Mouse (Mus musculus) midbrain, embryonic 16.5 days (tissue): ENCODE results near the gene Lrrc3b. TPM values are rescaled to one million over a fixed set of nuclear protein-coding genes. Genes with fewer than 3 reads are reported as not detected.

ENCODE experiments used
- ATAC-seq: fragments of 200-750 bp; cut with Nextera tagmentation; 2 replicates; pipeline ENCODE4 v1.8.0; 2017; ENCODE audit warnings: moderate TSS enrichment
- H3K27ac ChIP-seq: fragments of 300-500 bp; sonication (generic); 2 replicates; pipeline ENCODE4 v1.5.1; 2014; ENCODE audit warnings: mild to moderate bottlenecking, low read length, mixed read lengths
- H3K27me3 ChIP-seq: fragments of 300-500 bp; sonication (generic); 2 replicates; pipeline ENCODE4 v1.6.1; 2014; ENCODE audit warnings: low read depth, low read length, mixed read lengths; ENCODE audit not compliant: control insufficient read depth, insufficient read depth
- H3K36me3 ChIP-seq: fragments of 300-500 bp; sonication (generic); 2 replicates; pipeline ENCODE4 v1.6.1; 2014; ENCODE audit warnings: mild to moderate bottlenecking, low read length, moderate library complexity, mixed read lengths; ENCODE audit not compliant: control insufficient read depth, insufficient read depth
- H3K4me1 ChIP-seq: fragments of 300-500 bp; sonication (generic); 2 replicates; pipeline ENCODE4 v1.6.1; 2014; ENCODE audit warnings: mild to moderate bottlenecking, low read length, mixed read lengths; ENCODE audit not compliant: control insufficient read depth, insufficient read depth
- H3K4me2 ChIP-seq: fragments of 300-500 bp; sonication (generic); 2 replicates; pipeline ENCODE4 v1.6.1; 2014; ENCODE audit warnings: mild to moderate bottlenecking, low read length, mixed read lengths
- H3K4me3 ChIP-seq: fragments of 300-500 bp; sonication (generic); 2 replicates; pipeline ENCODE4 v1.5.1; 2014; ENCODE audit warnings: low read depth, mild to moderate bottlenecking, low read length, moderate library complexity, mixed read lengths
- H3K9ac ChIP-seq: fragments of 300-500 bp; sonication (generic); 2 replicates; pipeline ENCODE4 v1.6.1; 2014; ENCODE audit warnings: low read depth, low read length, mixed read lengths
- H3K9me3 ChIP-seq: fragments of 300-500 bp; sonication (generic); replicated peaks from 2 replicates; pipeline ENCODE4 v1.6.1; 2014; ENCODE audit warnings: mild to moderate bottlenecking, low read length, mixed read lengths; ENCODE audit not compliant: control insufficient read depth, poor library complexity, severe bottlenecking
- WGBS: fragments of 180-500 bp; shearing (Covaris S2); extraction: QIAGEN DNeasy Blood & Tissue Kit; methylation state at CpG from one replicate; pipeline ENCODE4 v1.1.7; 2014; 5-methylcytosine and 5-hydroxymethylcytosine counted together
- polyA plus RNA-seq: library from polyadenylated mRNA; unstranded; fragments of >200 nt; fragmentation: Nextera tagmentation; extraction: Ambion mirVana; gene quantifications from 2 replicates; pipeline ENCODE4 v1.2.1, GENCODE M21; 2015

The Lrrc3b gene
- polyA plus RNA-seq, 1 experiment from 2014 or later, result 30.2 TPM

- Histone ChIP-seq H3K9ac (no peak overlapping the region), H3K27me3 (no peaks in the 10 kb centered on the region), H3K9me3 (no peaks in the 10 kb centered on the region), H3K27ac (no peak overlapping the region), H3K36me3 (no peaks in the 10 kb centered on the region), H3K4me1 (no peaks in the 10 kb centered on the region), H3K4me2 (no peak overlapping the region), H3K4me3 (no peak overlapping the region)
- no peak for ATAC-seq
- 93% methylated on average over 9 of the region's 9 CpGs for WGBS
These were observed 116.2 kb downstream of the Lrrc3b start for GRCm38 (mm10) chr14:15322441-15323123.

- no peaks in the 10 kb centered on the region for H3K4me1 ChIP-seq
- no peak for ATAC-seq
- no peak overlapping the region for H3K27ac ChIP-seq
- no peaks in the 10 kb centered on the region for H3K36me3 ChIP-seq
- H3K9me3 ChIP-seq, result no peaks in the 10 kb centered on the region
- H3K4me3 ChIP-seq, result no peak overlapping the region
- no peak overlapping the region for H3K4me2 ChIP-seq
- H3K9ac ChIP-seq, result no peak overlapping the region
- no peaks in the 10 kb centered on the region for H3K27me3 ChIP-seq
These were observed 119.3 kb downstream of the Lrrc3b start for GRCm38 (mm10) chr14:15319399-15319915.

GRCm38 (mm10) chr14:15308576-15308975 lies 130.2 kb downstream of the Lrrc3b start:
- Histone ChIP-seq H3K27ac (no peak overlapping the region), H3K4me3 (no peak overlapping the region), H3K9ac (no peak overlapping the region), H3K36me3 (no peaks in the 10 kb centered on the region), H3K4me1 (no peaks in the 10 kb centered on the region), H3K9me3 (no peaks in the 10 kb centered on the region), H3K27me3 (no peaks in the 10 kb centered on the region), H3K4me2 (no peak overlapping the region)
- 78% methylated on average over 2 of the region's 2 CpGs for WGBS
- ATAC-seq, result no peak
